Mouse (Mus musculus) lung, postnatal 36 days (tissue): ENCODE results near the gene Gps1.
"Not testable (repeated sequence)": the region's sequence is repeated elsewhere in the genome, so short reads cannot be mapped to it uniquely, and the experiment has no call there.

ENCODE experiments used
- DNase-seq: peaks from one replicate; pipeline ENCODE4 v3.0.0; 2022; ENCODE audit warnings: mixed read lengths

Gene Gps1

GRCm38 (mm10) chr11:120785145-120785544, 1.1 kb downstream of the Gps1 start:
- DNase-seq, result no peak

GRCm38 (mm10) chr11:120788460-120788859, 4.4 kb downstream of the Gps1 start:
- DNase-seq, result not testable (repeated sequence)

DNA sequence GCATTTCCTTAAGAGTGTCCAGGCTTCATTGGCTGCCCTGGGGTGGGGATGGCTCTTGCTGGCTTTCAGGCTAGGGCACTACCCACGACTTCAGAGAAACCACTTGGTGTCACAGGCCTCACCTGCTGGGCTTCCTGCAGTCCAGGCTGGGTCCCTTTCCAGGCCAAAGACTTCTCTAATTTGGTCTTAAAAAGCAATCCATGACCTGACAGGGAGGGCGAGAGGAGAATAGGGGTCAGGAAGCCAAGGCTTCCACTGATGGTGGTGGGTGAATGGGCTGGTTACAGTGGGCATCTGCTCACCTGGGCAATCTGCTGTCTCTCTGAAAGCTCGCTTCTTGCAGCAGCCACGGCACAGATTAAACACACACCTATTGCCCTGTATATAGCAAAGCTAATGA, 5.3 kb downstream of the Gps1 start:
- no peak for DNase-seq

DNA sequence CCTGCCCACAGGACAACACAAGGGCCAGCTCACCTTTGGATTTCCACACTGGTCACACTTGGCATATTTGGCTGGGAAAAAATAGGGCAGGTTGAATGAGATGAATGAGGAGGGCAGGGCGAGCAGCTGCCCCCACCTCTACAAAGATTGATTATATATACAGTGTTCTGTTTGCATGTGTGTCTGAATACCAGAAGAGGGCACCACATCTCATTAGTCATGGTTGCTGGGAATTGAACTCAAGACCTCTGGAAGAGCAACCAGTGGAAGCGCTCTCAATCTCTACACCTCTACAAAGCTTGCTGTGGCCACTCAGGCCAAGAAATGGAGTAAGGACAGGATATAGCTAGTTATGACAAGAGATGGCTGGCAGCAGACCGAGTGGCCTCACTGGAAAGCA, 5.7 kb downstream of the Gps1 start:
- DNase-seq, result no peak

- no peak for DNase-seq
Measured at GRCm38 (mm10) chr11:120792652-120793051, 8.6 kb downstream of the Gps1 start.

- DNase-seq, result peak; percentile 97
Measured at GRCm38 (mm10) chr11:120795756-120796613, 11.9 kb downstream of the Gps1 start, which contains the start of gene Dus1l. Gene Dus1l, minus strand, starts transcription at chr11:120796403.

- DNase-seq, result no peak
Measured at GRCm38 (mm10) chr11:120796614-120796946, 12.5 kb downstream of the Gps1 start.

DNA sequence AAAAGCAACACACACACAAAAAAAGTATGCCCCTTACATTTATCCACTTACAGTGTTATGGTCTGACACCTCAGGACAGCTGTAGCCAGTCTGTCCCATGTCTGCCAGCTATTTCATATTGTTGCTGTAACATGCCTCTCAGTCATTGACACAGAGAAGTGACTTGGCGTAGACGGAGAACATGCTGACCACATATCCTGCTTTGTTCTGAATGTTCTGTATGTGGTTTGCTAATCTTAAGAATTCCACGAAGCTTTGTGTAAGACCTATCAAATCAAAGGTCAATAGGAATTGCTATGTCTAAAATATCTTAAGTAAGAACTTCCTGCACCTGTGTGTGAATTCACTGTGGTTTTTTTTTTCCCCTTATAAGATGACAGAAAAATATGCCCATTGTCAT, 14.2 kb downstream of the Gps1 start:
- peak; percentile 28 for DNase-seq

DNA sequence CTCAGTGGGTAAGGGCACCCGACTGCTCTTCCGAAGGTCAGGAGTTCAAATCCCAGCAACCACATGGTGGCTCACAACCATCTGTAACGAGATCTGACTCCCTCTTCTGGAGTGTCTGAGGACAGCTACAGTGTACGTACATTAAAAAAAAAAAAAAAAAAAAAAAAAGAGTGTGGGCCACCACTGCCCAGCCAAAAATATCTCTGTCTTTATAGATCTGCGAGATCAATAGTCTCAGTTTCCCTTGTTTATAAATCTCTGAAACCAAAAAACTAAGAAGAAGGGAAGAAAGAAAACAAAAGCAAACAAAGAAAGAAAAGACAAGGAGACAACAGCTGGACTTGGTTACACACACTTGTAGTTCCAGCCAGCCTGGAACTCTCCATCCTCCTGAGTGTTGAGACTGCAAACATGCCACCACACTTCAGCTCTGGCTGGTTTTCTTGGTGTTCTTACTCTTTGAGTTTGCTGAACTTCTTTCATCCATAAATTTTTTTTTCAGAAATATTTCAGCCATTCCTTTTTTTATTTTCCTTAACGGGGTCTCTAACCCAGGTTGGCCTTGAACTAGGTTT, 15.3 kb downstream of the Gps1 start:
- peak; percentile 64 for DNase-seq

GRCm38 (mm10) chr11:120800061-120800904, 16.2 kb downstream of the Gps1 start:
- peak; percentile 95 for DNase-seq

DNA sequence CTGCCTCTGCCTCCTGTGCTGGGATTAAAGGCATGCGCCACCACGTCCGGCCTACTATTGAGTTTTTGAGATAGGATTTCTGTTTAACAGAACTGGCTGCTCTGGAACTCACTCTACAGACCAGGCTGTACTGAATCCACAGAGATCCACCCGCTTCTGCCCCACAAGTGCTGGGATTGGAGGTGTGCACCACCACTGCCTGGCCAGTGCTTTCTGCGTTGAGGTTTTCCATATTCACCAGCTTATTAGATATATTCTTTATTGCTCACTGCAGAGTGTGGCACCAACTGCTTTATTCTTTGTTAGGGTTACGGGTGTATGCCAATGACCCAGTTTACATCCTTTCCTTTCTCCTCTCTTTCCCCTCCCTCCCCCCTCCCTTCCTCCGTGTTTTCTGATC, 20.2 kb downstream of the Gps1 start:
- no peak for DNase-seq

GRCm38 (mm10) chr11:120804769-120805168, 20.7 kb downstream of the Gps1 start:
- no peak for DNase-seq

GRCm38 (mm10) chr11:120805375-120806298, 21.6 kb downstream of the Gps1 start:
- DNase-seq, result no peak

DNA sequence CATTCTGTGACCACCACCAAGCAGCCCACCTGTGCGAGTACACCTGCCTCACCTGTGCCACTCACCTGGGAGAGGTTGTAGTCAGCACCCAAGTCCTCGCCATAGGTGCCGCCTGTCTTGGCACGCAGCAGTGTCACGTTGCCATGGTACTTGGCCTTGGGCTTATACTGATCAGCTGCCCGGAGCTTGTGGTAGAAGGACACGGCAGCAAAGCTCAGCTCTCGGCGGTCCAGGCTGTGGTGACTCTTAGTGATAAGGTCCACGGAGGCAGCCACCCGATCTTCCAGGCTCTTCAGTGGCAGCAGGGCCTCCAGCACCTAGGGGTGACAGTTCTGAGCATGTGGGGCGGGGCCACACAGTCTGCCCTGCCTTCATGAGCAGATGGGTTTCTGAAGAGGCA, 23.9 kb downstream of the Gps1 start:
- DNase-seq, result no peak

- no peak for DNase-seq
Measured at GRCm38 (mm10) chr11:120812068-120812467, 28.0 kb downstream of the Gps1 start.

DNA sequence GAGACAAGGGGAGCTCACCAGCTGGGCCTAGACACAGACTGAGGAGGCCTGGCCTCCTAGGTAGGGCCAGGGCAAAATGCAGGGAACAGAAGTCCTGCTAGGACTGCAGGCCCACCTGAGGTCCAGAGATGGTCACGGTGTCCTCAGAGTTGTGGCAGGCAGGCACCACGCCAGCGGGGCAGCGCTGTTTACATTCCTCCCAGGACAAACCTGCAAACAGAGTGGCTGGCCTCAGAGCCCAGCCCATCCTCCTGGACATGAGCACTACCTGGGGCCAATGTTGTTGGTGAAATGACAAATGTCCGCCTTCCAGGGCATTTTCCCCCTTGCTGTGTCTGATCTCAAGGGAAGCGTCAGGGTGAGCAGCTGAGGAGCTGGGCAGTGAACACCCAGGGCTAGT, 33.3 kb downstream of the Gps1 start:
- no peak for DNase-seq

DNA sequence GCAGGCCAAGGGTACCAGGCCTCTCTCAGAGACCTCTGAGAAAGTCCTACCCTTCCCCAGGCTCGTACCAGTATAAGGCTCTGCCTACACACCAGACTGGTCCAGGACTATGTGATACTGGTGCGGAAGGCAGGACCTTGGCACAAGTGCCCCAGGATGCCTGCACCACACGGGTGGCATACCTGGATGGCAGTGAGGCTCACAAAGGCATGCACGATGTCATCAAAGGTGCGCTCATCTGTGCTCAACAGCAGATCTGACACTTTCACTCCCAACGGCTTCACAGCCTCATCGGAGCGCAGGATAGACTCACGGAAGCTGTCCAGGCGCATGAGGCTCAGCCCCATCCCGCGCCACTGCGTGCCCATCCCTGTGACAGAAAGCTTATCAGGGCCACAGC, 34.2 kb downstream of the Gps1 start:
- no peak for DNase-seq

GRCm38 (mm10) chr11:120819556-120819955, 35.5 kb downstream of the Gps1 start:
- no peak for DNase-seq

DNA sequence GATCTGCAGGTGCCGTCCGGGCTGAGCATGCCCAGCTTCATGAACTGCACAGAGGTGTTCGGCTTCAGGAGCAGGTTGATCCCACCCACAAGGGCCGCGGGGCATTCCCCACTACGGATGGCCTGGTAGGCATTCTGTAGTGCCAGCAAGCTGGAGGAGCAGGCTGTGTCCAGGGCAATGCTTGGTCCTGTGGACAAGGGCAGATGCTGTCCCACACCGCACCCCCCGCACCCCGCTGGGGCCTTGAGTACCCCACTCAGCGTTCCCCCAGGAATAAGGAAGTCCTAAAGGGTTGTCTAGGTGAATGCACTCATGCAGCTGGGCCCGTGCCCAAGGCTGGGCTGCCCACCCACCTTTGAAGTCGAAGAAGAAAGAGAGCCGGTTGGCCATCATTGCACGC, 36.5 kb downstream of the Gps1 start:
- DNase-seq, result no peak

GRCm38 (mm10) chr11:120821076-120821922, 37.2 kb downstream of the Gps1 start:
- DNase-seq, result peak; percentile 66

GRCm38 (mm10) chr11:120822321-120822720, 38.2 kb downstream of the Gps1 start:
- no peak for DNase-seq
